Mouse (Mus musculus) adrenal gland, adult 18-20 months (tissue): ENCODE measurements around the gene Gm45062. TPM values are rescaled to one million over a fixed set of nuclear protein-coding genes. Genes with fewer than 3 reads are reported as not detected.

Experiments used
- DNase-seq, 2 experiments: peaks; one replicate each; pipeline ENCODE4 v3.0.0; 2021 to 2022; ENCODE audit warnings: low spot score in 2 of 2
- total RNA-seq, 2 experiments: library from RNA; stranded (reverse); gene quantifications; 1 replicate in 1 of 2; 2 replicates in 1 of 2; pipeline ENCODE4 v1.2.3; 2021

Gene Gm45062
- total RNA-seq, 2 experiments from 2014 or later = 0.50 TPM; not detected in 1

GRCm38 (mm10) chr6:8364033-8364756, 104.9 kb downstream of the Gm45062 start:
- DNase-seq = no peak

- DNase-seq = no peak
These were observed 105.5 kb downstream of the Gm45062 start for GRCm38 (mm10) chr6:8364757-8365150.

- DNase-seq = no peak
These were observed 108.4 kb downstream of the Gm45062 start for GRCm38 (mm10) chr6:8367675-8368074.

GRCm38 (mm10) chr6:8368198-8368864, 109.1 kb downstream of the Gm45062 start:
- no peak for DNase-seq

GRCm38 (mm10) chr6:8370624-8371023, 111.4 kb downstream of the Gm45062 start:
- no peak for DNase-seq

- DNase-seq = no peak
These were observed 113.8 kb downstream of the Gm45062 start for GRCm38 (mm10) chr6:8373051-8373450.

GRCm38 (mm10) chr6:8373851-8374250, 114.6 kb downstream of the Gm45062 start:
- peak in 1 of 2 experiments; percentile 12 for DNase-seq

GRCm38 (mm10) chr6:8374290-8374689, 115.0 kb downstream of the Gm45062 start:
- no peak for DNase-seq

GRCm38 (mm10) chr6:8374712-8375111, 115.5 kb downstream of the Gm45062 start:
- no peak for DNase-seq

- no peak for DNase-seq
These were observed 117.1 kb downstream of the Gm45062 start for GRCm38 (mm10) chr6:8376351-8376750.

GRCm38 (mm10) chr6:8377667-8378066, 118.4 kb downstream of the Gm45062 start:
- DNase-seq = no peak

- DNase-seq = no peak
These were observed 130.1 kb downstream of the Gm45062 start for GRCm38 (mm10) chr6:8389307-8389706.

- no peak for DNase-seq
These were observed 131.0 kb downstream of the Gm45062 start for GRCm38 (mm10) chr6:8390296-8390695.

- DNase-seq = no peak
These were observed 131.7 kb downstream of the Gm45062 start for GRCm38 (mm10) chr6:8390935-8391334.

- DNase-seq = no peak
These were observed 133.8 kb downstream of the Gm45062 start for GRCm38 (mm10) chr6:8393029-8393428.

- DNase-seq = no peak
These were observed 134.8 kb downstream of the Gm45062 start for GRCm38 (mm10) chr6:8394044-8394443.

- DNase-seq = no peak
These were observed 135.8 kb downstream of the Gm45062 start for GRCm38 (mm10) chr6:8395061-8395460.

GRCm38 (mm10) chr6:8397252-8397651, 138.0 kb downstream of the Gm45062 start:
- no peak for DNase-seq

- DNase-seq = no peak
These were observed 140.5 kb downstream of the Gm45062 start for GRCm38 (mm10) chr6:8399710-8400109.

- DNase-seq = no peak
These were observed 143.9 kb downstream of the Gm45062 start for GRCm38 (mm10) chr6:8403127-8403526.

- DNase-seq = no peak
These were observed 146.6 kb downstream of the Gm45062 start for GRCm38 (mm10) chr6:8405844-8406243.

GRCm38 (mm10) chr6:8408332-8408731, 149.1 kb downstream of the Gm45062 start:
- DNase-seq = no peak

- DNase-seq = no peak
These were observed 150.6 kb downstream of the Gm45062 start for GRCm38 (mm10) chr6:8409865-8410264.
